Mouse (Mus musculus): Measurements from ENCODE around the gene Dgke.

DNA sequence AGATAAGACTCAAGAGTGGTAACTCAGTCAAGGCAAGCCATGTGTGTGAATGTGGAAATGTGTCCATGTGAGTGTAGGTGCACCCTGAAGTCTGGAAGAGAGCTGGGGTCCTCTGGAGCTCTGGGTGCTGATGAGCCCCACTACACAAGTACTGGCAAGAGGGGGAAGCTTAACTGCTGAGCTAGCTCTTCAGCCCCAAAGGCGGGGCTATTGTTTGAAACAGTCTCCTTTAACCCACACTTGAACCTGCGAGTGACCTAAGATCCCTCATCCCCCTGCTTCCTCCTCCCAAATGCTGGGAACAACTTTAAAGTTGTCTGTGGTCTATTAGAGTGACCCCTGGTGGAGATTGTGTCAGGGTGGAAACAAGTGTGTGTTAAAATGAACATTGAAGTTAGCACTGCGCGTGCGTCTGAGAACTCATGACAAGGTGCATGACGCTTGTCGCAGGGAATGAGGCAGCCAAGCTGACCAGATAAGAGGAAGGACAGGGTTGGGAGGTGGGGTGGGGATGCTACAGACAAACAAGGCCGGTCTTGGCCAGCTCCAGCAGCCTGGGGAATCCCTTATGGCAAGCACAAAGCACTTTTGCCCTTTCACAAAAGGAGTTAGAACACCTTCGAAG lies 45.9 kb downstream of the Dgke start:
- no peak for TF ChIP-seq CTCF (IDR thresholded peaks at IDR 0.05; ENCODE audit: low read depth, low read length)
- no peak for TF ChIP-seq GATA1 (IDR thresholded peaks at IDR 0.05; ENCODE audit: borderline replicate concordance, low read length)
- TF ChIP-seq TAL1 (conservative IDR thresholded peaks at IDR 0.05; ENCODE audit: low read depth, low read length) = no peak
- no peak for TF ChIP-seq POLR2AphosphoS5 (IDR thresholded peaks at IDR 0.05; ENCODE audit: insufficient replicate concordance, low read depth, low read length)
- TF ChIP-seq GATA2 (IDR thresholded peaks at IDR 0.05; ENCODE audit: borderline replicate concordance, low read depth, low read length) = no peak

Data from G1E (cell line).